Mouse (Mus musculus) CD4-positive naive resting alpha-beta T cell, adult 76 days (primary cell): Measurements from ENCODE around the gene Lpar4. TPM values are rescaled to one million over a fixed set of nuclear protein-coding genes. Genes with fewer than 3 reads are reported as not detected.

Experiments used
- total RNA-seq: library from RNA; stranded (reverse); gene quantifications from one replicate; pipeline ENCODE4 v1.2.4, GENCODE M21; 2023

Lpar4 gene
- not detected for total RNA-seq

GRCm38 (mm10) chrX:106920175-106920827, at the start of gene Lpar4:
Gene Lpar4, plus strand, starts transcription at chrX:106920625.

Other genes starting within 250 kb of the Lpar4 start
- not detected for gene Rtl3, start 80.0 kb upstream of the Lpar4 start, total RNA-seq
- gene P2ry10, start 167.9 kb downstream of the Lpar4 start, total RNA-seq, result 325 TPM
- gene P2ry10b, start 228.3 kb downstream of the Lpar4 start, total RNA-seq, result 10.4 TPM